Mouse (Mus musculus) myocyte (in vitro differentiated cells): Measurements from ENCODE around the gene Tanc2. TPM values are rescaled to one million over a fixed set of nuclear protein-coding genes. Genes with fewer than 3 reads are reported as not detected.

Source experiments
- H3K27me3 ChIP-seq: one replicate; pipeline ENCODE4 v1.6.1; 2011; ENCODE audit not compliant: control insufficient read depth, insufficient read depth, insufficient read length
- H3K36me3 ChIP-seq: one replicate; pipeline ENCODE4 v1.6.1; 2011; ENCODE audit not compliant: control insufficient read depth, insufficient read depth
- H3K4me2 ChIP-seq: one replicate; pipeline ENCODE4 v1.6.1; 2011; ENCODE audit warnings: low read depth, control low read depth
- H3K4me3 ChIP-seq: one replicate; pipeline ENCODE4 v1.5.1; 2011; ENCODE audit warnings: mild to moderate bottlenecking, control low read depth, moderate library complexity
- H3K79me2 ChIP-seq: one replicate; pipeline ENCODE4 v1.6.1; 2011; ENCODE audit not compliant: control insufficient read depth, insufficient read depth
- H3ac ChIP-seq: one replicate; pipeline ENCODE4 v1.6.1; 2011; ENCODE audit not compliant: control insufficient read depth, insufficient read length
- CEBPB ChIP-seq: IDR thresholded peaks from 2 replicates; pipeline ENCODE4 v1.6.1; 2011; ENCODE audit warnings: mild to moderate bottlenecking, moderate library complexity; ENCODE audit not compliant: poor library complexity, insufficient read depth, severe bottlenecking
- E2F4 ChIP-seq: IDR thresholded peaks from one replicate; pipeline ENCODE4 v1.6.1; 2011; ENCODE audit warnings: mild to moderate bottlenecking, control low read depth, moderate library complexity; ENCODE audit not compliant: insufficient read depth
- MAX ChIP-seq: IDR thresholded peaks from one replicate; pipeline ENCODE4 v1.6.1; 2011; ENCODE audit warnings: low read depth, mild to moderate bottlenecking, control low read depth
- MYOD1 ChIP-seq, 3 experiments: IDR thresholded peaks; one replicate each; pipeline ENCODE4 v1.6.1; 2011; ENCODE audit warnings: control low read depth in 2 of 3, low read depth in 2 of 3, mild to moderate bottlenecking in 2 of 3, moderate library complexity in 1 of 3; ENCODE audit not compliant: insufficient read length in 2 of 3, control insufficient read depth in 1 of 3
- MYOG ChIP-seq, 3 experiments: IDR thresholded peaks; one replicate each; pipeline ENCODE4 v1.6.1; 2011; ENCODE audit warnings: control low read depth in 2 of 3, low read depth in 2 of 3, mild to moderate bottlenecking in 2 of 3; ENCODE audit not compliant: insufficient read length in 2 of 3, control insufficient read depth in 1 of 3, insufficient read depth in 1 of 3
- POLR2A ChIP-seq: IDR thresholded peaks from one replicate; pipeline ENCODE4 v1.6.1; 2011; ENCODE audit warnings: low read depth, mild to moderate bottlenecking, control low read depth, moderate library complexity; ENCODE audit not compliant: insufficient read length
- POLR2AphosphoS2 ChIP-seq: IDR thresholded peaks from one replicate; pipeline ENCODE4 v1.6.1; 2011; ENCODE audit warnings: low read depth, control low read depth; ENCODE audit not compliant: insufficient read length
- REST ChIP-seq: IDR thresholded peaks from one replicate; pipeline ENCODE4 v1.6.1; 2011; ENCODE audit warnings: mild to moderate bottlenecking, control low read depth, moderate library complexity; ENCODE audit not compliant: insufficient read depth, insufficient read length
- SRF ChIP-seq: IDR thresholded peaks from one replicate; pipeline ENCODE4 v1.6.1; 2011; ENCODE audit warnings: low read depth; ENCODE audit not compliant: control insufficient read depth, insufficient read length
- TCF12 ChIP-seq: IDR thresholded peaks from one replicate; pipeline ENCODE4 v1.6.1; 2011; ENCODE audit warnings: mild to moderate bottlenecking, control low read depth; ENCODE audit not compliant: poor library complexity, insufficient read depth, severe bottlenecking
- TCF3 ChIP-seq: IDR thresholded peaks from one replicate; pipeline ENCODE4 v1.6.1; 2011; ENCODE audit warnings: low read depth, control low read depth; ENCODE audit not compliant: insufficient read length
- USF1 ChIP-seq: IDR thresholded peaks from one replicate; pipeline ENCODE4 v1.6.1; 2011; ENCODE audit warnings: low read depth, mild to moderate bottlenecking, control low read depth, moderate library complexity
- polyA plus RNA-seq: library from polyadenylated mRNA; unstranded; fragments of >200 nt; fragmentation: generic; extraction: Trizol; gene quantifications from one replicate; pipeline ENCODE4 v1.2.1, GENCODE M21; 2012; ENCODE audit warnings: missing spikeins

The Tanc2 gene
- polyA plus RNA-seq, 1 experiment = 8.0 TPM

GRCm38 (mm10) chr11:105855504-105855903 is 265.7 kb downstream of the Tanc2 start:
- Histone ChIP-seq H3K36me3 (peaks cover 13% of the 10 kb centered on the region), H3K27me3 (no peaks in the 10 kb centered on the region), H3K4me2 (no peak overlapping the region), H3K79me2 (no peaks in the 10 kb centered on the region), H3K4me3 (no peak overlapping the region), H3ac (no peak overlapping the region)
- TF ChIP-seq MYOD1 (IDR thresholded peaks at IDR 0.05; ENCODE audit: control insufficient read depth in 1 of 3, insufficient read length in 2 of 3, low read depth in 2 of 3) (no peak), E2F4 (no peak), CEBPB (no peak), POLR2A (no peak), SRF (no peak), POLR2AphosphoS2 (no peak), MYOG (IDR thresholded peaks at IDR 0.05; ENCODE audit: control insufficient read depth in 1 of 3, insufficient read depth in 1 of 3, insufficient read length in 2 of 3, low read depth in 2 of 3) (no peak), MAX (no peak), REST (no peak), TCF12 (no peak), USF1 (no peak)

- Histone ChIP-seq H3K27me3 (no peaks in the 10 kb centered on the region), H3ac (no peak overlapping the region), H3K4me2 (no peak overlapping the region), H3K36me3 (peaks cover 13% of the 10 kb centered on the region), H3K79me2 (no peaks in the 10 kb centered on the region), H3K4me3 (no peak overlapping the region)
- TF ChIP-seq REST (no peak), SRF (no peak), MYOG (IDR thresholded peaks at IDR 0.05; ENCODE audit: control insufficient read depth in 1 of 3, insufficient read depth in 1 of 3, insufficient read length in 2 of 3, low read depth in 2 of 3) (no peak), CEBPB (no peak), E2F4 (no peak), MAX (no peak), TCF12 (no peak), USF1 (no peak), MYOD1 (IDR thresholded peaks at IDR 0.05; ENCODE audit: control insufficient read depth in 1 of 3, insufficient read length in 2 of 3, low read depth in 2 of 3) (no peak), TCF3 (no peak), POLR2AphosphoS2 (no peak), POLR2A (no peak)
Observed at GRCm38 (mm10) chr11:105858063-105858462, 268.3 kb downstream of the Tanc2 start.

- no peak overlapping the region for H3K4me3 ChIP-seq
- no peak for TF ChIP-seq USF1
- no peak for TF ChIP-seq MYOD1 (IDR thresholded peaks at IDR 0.05; ENCODE audit: control insufficient read depth in 1 of 3, insufficient read length in 2 of 3, low read depth in 2 of 3)
- no peak for TF ChIP-seq POLR2A
- no peak for TF ChIP-seq CEBPB
- TF ChIP-seq E2F4 = no peak
- no peak for TF ChIP-seq MAX
- no peak for TF ChIP-seq TCF12
- TF ChIP-seq REST = no peak
- TF ChIP-seq MYOG (IDR thresholded peaks at IDR 0.05; ENCODE audit: control insufficient read depth in 1 of 3, insufficient read depth in 1 of 3, insufficient read length in 2 of 3, low read depth in 2 of 3) = no peak
- TF ChIP-seq POLR2AphosphoS2 = no peak
- H3K27me3 ChIP-seq = no peaks in the 10 kb centered on the region
- no peak overlapping the region for H3K4me2 ChIP-seq
- H3K79me2 ChIP-seq = no peaks in the 10 kb centered on the region
- no peak overlapping the region for H3ac ChIP-seq
- peaks cover 6% of the 10 kb centered on the region for H3K36me3 ChIP-seq
Observed at GRCm38 (mm10) chr11:105885558-105885957, 295.8 kb downstream of the Tanc2 start.

- Histone ChIP-seq H3K4me3 (no peak overlapping the region), H3K36me3 (peaks cover 6% of the 10 kb centered on the region), H3K79me2 (no peaks in the 10 kb centered on the region), H3ac (no peak overlapping the region), H3K4me2 (no peak overlapping the region), H3K27me3 (no peaks in the 10 kb centered on the region)
- no peak for TF ChIP-seq SRF
- TF ChIP-seq POLR2A = no peak
- TF ChIP-seq MYOG (IDR thresholded peaks at IDR 0.05; ENCODE audit: control insufficient read depth in 1 of 3, insufficient read depth in 1 of 3, insufficient read length in 2 of 3, low read depth in 2 of 3) = no peak
- no peak for TF ChIP-seq TCF3
- TF ChIP-seq CEBPB = no peak
- TF ChIP-seq E2F4 = no peak
- no peak for TF ChIP-seq MYOD1 (IDR thresholded peaks at IDR 0.05; ENCODE audit: control insufficient read depth in 1 of 3, insufficient read length in 2 of 3, low read depth in 2 of 3)
- TF ChIP-seq POLR2AphosphoS2 = no peak
- no peak for TF ChIP-seq TCF12
- TF ChIP-seq REST = no peak
- TF ChIP-seq USF1 = no peak
- no peak for TF ChIP-seq MAX
Observed at GRCm38 (mm10) chr11:105887281-105887680, 297.5 kb downstream of the Tanc2 start.

- peaks cover 14% of the 10 kb centered on the region for H3K36me3 ChIP-seq
- no peak overlapping the region for H3K4me3 ChIP-seq
- no peaks in the 10 kb centered on the region for H3K79me2 ChIP-seq
- TF ChIP-seq POLR2AphosphoS2 (no peak), REST (no peak), E2F4 (no peak), USF1 (no peak), MAX (no peak)
- no peak overlapping the region for H3ac ChIP-seq
- H3K4me2 ChIP-seq = no peak overlapping the region
- no peaks in the 10 kb centered on the region for H3K27me3 ChIP-seq
Observed at GRCm38 (mm10) chr11:105899151-105899550, 309.4 kb downstream of the Tanc2 start.
